Mouse (Mus musculus) CD4-positive, CD25-positive, alpha-beta regulatory T cell, adult 2 months (primary cell): ENCODE measurements at regions not wholly inside any gene's neighbourhood (a gene's known extent, or its start where the extent isn't known, plus 50 kb on each side); places are given as distances from the start of the nearest gene placed in this dataset.
"Not testable (repeated sequence)": the region's sequence is repeated elsewhere in the genome, so short reads cannot be mapped to it uniquely, and the experiment has no call there.

Experiments
- DNase-seq: peaks from one replicate; pipeline ENCODE4 v3.0.0-alpha.2; 2012; ENCODE audit warnings: low read depth, low spot score

GRCm38 (mm10) chr16:76521142-76521541 is 147.5 kb upstream of the Nrip1 start:
- no peak for DNase-seq

- no peak for DNase-seq
These were observed 147.0 kb upstream of the Nrip1 start for GRCm38 (mm10) chr16:76520643-76520993.

- no peak for DNase-seq
These were observed 146.4 kb upstream of the Nrip1 start for GRCm38 (mm10) chr16:76519911-76520642.

GRCm38 (mm10) chr16:76510861-76511260 is 137.2 kb upstream of the Nrip1 start:
- DNase-seq: no peak

GRCm38 (mm10) chr16:76509109-76509650 is 135.6 kb upstream of the Nrip1 start:
- DNase-seq: no peak

- DNase-seq: no peak
These were observed 133.6 kb upstream of the Nrip1 start for GRCm38 (mm10) chr16:76507191-76507746.

- DNase-seq: no peak
These were observed 132.6 kb upstream of the Nrip1 start for GRCm38 (mm10) chr16:76506240-76506639.

GRCm38 (mm10) chr16:76499686-76500400 is 126.2 kb upstream of the Nrip1 start:
- DNase-seq: peak; percentile 74

- no peak for DNase-seq
These were observed 124.6 kb upstream of the Nrip1 start for GRCm38 (mm10) chr16:76498233-76498632.

GRCm38 (mm10) chr16:76497041-76497808 is 123.6 kb upstream of the Nrip1 start:
- DNase-seq: no peak

GRCm38 (mm10) chr16:76483419-76483818 is 109.8 kb upstream of the Nrip1 start:
- DNase-seq: no peak

- DNase-seq: no peak
These were observed 108.3 kb upstream of the Nrip1 start for GRCm38 (mm10) chr16:76481966-76482365.

- peak; percentile 36 for DNase-seq
These were observed 103.8 kb upstream of the Nrip1 start for GRCm38 (mm10) chr16:76477474-76477873.

GRCm38 (mm10) chr16:76474481-76474880 is 100.9 kb upstream of the Nrip1 start:
- no peak for DNase-seq

GRCm38 (mm10) chr16:76472386-76472785 is 98.8 kb upstream of the Nrip1 start:
- no peak for DNase-seq

- no peak for DNase-seq
These were observed 97.5 kb upstream of the Nrip1 start for GRCm38 (mm10) chr16:76471081-76471480.

GRCm38 (mm10) chr16:76459521-76459920 is 85.9 kb upstream of the Nrip1 start:
- no peak for DNase-seq

- DNase-seq: not testable (repeated sequence)
These were observed 82.6 kb upstream of the Nrip1 start for GRCm38 (mm10) chr16:76456300-76456599.

- no peak for DNase-seq
These were observed 82.1 kb upstream of the Nrip1 start for GRCm38 (mm10) chr16:76455499-76456299.

- DNase-seq: no peak
These were observed 81.3 kb upstream of the Nrip1 start for GRCm38 (mm10) chr16:76454741-76455465.
